Mouse (Mus musculus) kidney, adult 18-20 months (tissue): Measurements from ENCODE around the gene Fau.
A peak's percentile ranks its signal among the peaks of the same experiment; 100 is the strongest.

Experiments
- DNase-seq: peaks from one replicate; pipeline ENCODE4 v3.0.0; 2021

The Fau gene

GRCm38 (mm10) chr19:6046294-6047153, 11.1 kb upstream of the Fau start, which contains the start of gene Syvn1:
TSS of gene Syvn1 (plus strand) at chr19:6046576.
- DNase-seq, result peak; percentile 94

DNA sequence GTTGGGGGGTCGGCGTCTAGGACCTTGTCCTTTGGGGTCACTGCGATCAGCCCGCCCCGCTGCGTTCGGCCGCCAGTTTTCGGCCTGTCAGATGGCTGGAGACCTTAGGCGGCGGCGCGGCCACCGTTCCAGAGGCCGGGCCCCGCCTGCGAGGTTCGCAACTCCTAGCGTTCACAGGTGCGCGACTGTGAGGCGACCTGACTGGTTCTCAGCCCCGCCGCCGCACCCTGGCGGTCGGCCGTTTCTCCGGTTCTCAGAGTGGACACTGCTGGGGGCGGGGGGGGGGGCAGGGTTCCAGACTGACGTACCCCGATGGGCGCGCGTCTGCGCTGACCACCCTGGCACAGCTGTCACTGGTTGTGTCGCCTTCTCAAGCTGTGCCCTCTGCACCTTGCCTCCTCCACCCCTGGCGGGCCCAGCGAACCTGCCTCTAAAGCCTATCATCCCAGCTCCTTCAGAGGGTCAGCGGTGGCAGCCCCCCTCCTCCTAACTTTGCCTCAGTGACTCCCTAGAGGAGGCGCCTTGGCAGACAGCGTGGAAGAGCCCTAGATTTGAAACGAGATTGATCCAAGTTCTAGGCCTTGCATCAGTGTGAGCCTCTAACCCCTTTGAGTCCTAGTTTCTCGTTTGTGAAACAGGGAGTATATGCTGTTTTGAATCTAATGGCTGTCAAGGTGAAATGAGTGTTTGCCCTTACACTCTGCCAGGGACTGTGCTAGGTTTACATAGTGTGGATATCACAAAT, 10.3 kb upstream of the Fau start:
- no peak for DNase-seq

DNA sequence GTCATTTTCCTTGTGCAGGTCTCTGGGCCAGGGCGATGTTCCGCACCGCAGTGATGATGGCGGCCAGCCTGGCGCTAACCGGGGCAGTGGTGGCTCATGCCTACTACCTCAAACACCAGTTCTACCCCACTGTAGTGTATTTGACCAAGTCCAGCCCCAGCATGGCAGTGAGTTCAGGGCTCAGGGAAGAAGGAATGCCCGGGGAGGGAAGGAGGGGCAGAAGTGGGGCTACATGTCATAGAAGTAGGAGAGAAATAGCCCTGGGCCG, 9.8 kb upstream of the Fau start:
- no peak for DNase-seq

- no peak for DNase-seq
Measured at GRCm38 (mm10) chr19:6048681-6049410, 8.8 kb upstream of the Fau start.

DNA sequence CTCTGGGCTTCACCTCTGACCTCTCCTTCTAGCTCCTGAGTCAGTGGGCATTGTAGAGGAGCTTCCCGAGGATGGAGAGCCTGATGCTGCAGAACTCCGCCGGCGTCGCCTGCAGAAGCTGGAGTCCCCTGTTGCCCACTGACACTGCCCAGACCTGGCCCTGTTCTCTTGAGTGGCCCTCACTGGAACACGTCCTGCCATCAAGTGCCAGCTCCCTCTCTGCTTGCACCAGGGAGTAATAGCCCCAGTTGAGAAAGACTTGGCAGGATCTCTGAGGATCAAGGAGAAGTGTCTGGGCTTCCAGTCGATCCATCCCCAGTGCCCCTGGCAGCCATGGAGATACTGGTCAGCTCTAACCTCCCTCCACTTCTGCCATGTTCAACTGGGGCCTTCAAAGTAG, 5.1 kb upstream of the Fau start:
- DNase-seq, result no peak

DNA sequence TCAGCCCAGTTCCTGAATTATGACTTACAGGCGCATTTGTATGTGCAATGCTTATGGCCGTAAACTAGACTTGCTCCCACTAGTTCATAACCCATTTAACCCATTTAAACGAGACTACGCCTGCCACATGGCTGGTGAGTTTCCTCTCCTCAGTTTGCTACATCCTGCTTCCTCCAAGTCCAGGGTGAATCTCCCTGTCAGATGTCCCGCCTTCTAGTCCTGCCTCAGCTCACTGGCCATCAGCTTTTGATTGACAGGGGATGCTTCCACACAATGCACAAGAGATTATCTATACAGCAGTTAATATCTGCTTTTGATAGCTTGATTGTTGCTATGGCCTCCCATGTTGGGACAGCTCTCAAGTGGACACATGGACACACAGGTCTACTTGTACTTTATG, 3.3 kb upstream of the Fau start:
- no peak for DNase-seq

DNA sequence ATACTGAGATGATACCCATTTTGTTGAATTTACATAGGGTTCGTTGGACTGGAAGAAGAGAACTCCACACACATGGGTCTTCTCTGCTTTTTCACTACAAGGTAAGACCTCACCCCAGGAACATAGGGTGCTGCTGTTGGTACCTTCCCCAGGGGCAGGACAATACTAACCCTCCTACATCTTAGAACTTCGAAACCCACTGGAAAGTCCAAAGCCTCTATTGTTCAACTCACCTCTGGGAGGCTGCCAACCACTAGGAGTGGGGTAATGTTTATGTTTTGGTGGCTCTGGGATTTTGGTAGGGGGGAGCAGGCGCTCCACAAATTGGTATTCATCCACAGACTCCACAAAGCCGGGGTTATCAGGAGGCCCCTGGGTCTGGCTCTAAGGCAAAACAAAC, 948 bp upstream of the Fau start:
- DNase-seq, result no peak

DNA sequence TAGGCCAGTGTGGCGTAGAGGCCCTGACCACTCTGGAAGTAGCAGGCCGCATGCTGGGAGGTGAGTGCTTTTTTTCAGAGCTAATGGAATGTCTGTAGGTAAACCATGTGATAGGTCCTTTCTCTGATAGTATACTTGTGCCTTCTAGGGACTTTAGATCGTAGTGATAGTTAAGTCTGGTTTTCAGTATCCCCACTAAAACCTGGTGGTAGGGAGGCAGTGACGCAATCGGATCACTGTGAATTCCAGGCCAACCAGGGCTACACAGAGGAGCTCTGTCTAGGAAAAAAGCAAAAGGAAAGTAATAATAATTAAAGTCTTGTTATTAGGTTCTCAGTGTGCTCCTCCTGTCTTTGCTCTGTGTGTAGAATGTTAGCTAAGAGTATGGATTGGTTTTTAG, 869 bp downstream of the Fau start:
- no peak for DNase-seq

DNA sequence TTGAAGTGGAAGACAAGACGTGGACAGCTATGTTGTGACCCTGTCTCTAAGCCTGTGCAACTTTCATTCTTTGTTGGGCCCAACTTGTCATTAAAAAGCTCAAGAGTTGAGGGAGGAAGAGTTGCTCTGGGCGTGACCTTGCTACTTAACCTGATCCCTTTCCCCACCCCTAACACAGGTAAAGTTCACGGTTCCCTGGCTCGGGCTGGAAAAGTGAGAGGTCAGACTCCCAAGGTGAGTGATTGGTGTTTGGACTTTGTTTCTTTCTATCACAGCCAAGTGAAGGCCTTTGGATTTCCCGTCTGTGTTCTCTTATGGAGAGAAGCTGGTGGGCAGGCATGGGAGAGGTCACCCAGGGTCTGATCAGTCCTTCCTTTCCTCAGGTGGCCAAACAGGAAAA, 1.3 kb downstream of the Fau start:
- DNase-seq, result no peak

- peak; percentile 96 for DNase-seq
Measured at GRCm38 (mm10) chr19:6061021-6061533, 3.4 kb downstream of the Fau start, which contains the start of gene Znhit2. TSS of gene Znhit2 (plus strand) at chr19:6061192.

DNA sequence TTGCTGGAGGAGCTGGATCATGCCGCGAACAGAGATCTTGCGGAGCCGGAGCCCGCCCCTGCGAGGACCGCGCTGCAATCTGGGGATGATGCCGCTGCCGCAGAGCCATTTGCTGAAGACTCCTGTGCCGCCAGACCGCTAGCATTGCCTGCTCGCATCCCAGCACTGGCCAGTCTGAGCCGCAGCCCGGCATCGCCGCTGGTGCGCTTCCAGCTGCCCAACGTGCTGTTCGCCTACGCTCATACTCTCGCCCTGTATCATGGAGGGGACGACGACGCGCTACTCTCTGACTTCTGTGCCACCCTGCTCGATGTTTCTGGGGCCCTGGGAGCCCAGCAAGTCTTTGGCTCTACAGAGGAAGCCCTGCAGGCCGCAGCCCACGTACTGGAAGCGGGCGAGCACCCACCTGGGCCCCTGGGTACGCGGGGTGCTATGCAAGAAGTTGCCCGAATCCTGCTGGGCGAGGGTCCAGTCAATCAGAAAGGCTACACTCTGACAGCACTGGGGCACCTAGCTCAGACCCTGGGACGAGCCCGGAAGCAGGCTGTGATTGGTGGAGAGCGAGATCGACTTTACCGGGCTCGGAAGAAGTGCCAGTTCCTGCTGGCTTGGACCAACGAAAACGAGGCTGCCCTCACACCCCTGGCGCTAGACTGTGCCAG, 4.1 kb downstream of the Fau start:
- DNase-seq, result peak; percentile 42

GRCm38 (mm10) chr19:6062418-6062817, 4.8 kb downstream of the Fau start:
- DNase-seq, result no peak

GRCm38 (mm10) chr19:6063081-6063480, 5.4 kb downstream of the Fau start:
- DNase-seq, result no peak

GRCm38 (mm10) chr19:6066571-6066970, 8.9 kb downstream of the Fau start:
- DNase-seq, result no peak

GRCm38 (mm10) chr19:6067011-6067723, 9.5 kb downstream of the Fau start:
- peak; percentile 81 for DNase-seq

DNA sequence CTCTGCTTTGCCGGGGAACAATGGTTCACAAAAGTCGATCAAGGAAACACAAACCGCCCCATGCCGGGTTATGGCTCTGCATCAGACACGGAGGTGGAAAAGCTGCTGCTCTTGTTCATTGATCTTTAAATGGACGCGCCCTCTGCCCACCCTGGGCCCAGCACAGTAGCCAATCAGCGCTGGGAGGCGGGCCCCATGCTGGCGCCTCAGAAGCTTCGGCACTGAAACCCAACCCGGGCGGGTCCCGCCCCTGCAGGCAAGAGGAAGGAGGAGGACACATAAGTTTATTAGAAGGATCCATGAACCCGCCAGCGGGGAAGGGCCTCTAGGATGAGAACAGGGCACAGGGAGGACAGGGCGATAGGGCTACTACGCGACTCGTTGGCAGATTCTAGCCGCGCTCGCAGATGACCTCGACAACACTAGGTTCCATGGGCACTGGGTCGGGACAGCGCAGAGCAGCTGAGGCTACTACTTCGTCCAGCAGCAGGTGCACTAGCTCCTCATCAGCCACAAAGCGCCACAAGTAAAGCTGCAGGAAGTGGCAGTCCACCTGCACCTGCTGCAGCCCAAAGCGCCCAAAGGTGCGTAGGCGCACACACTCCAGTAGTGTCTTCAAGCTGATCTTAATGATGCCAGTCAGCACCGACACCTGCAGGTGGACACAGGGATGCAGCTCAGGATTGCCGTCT, 10.2 kb downstream of the Fau start, which contains the start of gene Tm7sf2:
Gene Tm7sf2, minus strand, starts transcription at position 650 of the 692 bp plus-strand sequence.
- DNase-seq, result peak; percentile 90

- no peak for DNase-seq
Measured at GRCm38 (mm10) chr19:6068951-6069350, 11.3 kb downstream of the Fau start.

DNA sequence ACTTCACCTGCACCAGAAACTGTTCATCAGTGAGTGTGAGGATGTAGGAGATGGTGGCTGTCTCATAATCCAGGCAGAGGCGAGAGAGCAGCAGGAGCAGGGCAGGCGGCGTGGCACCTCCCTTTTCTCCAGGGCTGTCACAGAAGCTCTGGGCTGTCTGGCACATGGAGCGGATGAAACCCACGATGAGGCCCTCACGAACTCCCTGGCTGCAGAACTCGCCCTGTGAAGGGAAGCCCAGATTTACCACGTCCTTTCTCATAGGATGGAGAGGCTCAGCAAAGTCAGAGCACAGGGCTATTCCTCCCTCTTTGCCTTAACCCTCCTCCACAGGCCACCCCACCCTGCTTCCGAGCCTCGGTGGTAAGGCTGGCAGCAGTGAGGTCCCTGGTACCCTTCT, 12.2 kb downstream of the Fau start:
- no peak for DNase-seq

DNA sequence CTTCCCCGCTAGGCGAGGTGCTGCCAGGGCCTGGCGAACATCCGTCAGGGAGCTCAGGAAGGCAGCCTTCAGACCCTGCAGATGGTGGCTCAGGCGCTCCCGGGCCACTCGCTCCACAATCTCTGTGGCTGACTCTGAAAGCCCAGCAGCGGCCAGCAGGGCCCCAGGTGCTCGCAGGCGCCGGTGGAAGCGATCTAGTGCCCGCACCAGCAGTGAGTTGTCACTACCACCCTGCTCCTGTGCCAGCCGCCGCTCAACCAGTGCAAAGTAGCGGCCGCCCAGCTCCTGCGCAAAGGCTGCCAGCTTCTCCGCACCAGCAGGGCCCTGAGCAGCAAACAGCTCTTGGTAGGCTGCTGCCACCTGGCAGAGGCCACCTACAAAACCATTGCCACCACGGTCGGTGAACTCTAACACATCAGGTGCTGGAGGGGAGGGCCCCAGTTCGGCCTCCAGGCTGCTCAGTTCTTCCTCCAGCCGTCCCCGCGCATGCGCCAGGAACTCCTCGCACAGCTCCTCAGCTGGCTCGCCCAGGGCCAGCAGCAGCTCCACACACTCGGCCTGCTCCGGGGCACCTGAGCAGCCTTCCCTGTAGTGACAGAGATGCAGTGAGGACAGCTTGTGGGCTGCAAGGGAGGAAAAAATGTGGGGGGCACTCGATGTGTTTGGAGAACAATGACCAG, 13.1 kb downstream of the Fau start:
- DNase-seq, result no peak

- DNase-seq, result no peak
Measured at GRCm38 (mm10) chr19:6071261-6071660, 13.6 kb downstream of the Fau start.

DNA sequence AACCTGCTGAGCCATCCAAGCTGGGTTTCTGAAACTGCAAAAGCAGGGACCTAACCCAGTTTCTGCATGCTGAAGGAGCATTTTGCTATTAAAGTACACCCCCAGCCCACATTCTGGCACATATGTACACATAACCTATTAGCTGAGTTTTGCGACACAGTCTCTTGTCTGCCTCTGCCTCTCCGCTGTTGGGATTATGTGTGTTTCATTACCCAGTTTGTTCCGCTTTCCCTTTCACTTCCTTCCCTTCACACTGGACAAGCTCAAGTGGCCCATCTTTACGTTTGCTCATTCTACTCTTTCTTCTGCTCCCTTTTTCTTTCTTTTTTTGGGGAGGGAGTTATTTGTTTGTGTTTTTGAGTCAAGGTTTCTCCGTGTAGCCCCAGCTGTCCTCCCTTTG, 16.2 kb downstream of the Fau start:
- no peak for DNase-seq
